Mouse (Mus musculus): Measurements from ENCODE around the gene Pltp. TPM values are rescaled to one million over a fixed set of nuclear protein-coding genes. Genes with fewer than 3 reads are reported as not detected.

Pltp gene
- polyA plus RNA-seq, 2 experiments: 7.6 to 8.4 TPM

GRCm38 (mm10) chr2:164861094-164861493, 3.6 kb upstream of the Pltp start:
- no peaks in the 10 kb centered on the region for H3K36me3 ChIP-seq (replicated peaks; ENCODE audit: control insufficient read depth, insufficient read depth, low read depth)
- H3K9ac ChIP-seq (replicated peaks): no peak overlapping the region
- ATAC-seq (ENCODE audit: insufficient read depth) (no peak), DNase-seq (ENCODE audit: low read depth in 3 of 3, low spot score in 3 of 3) (no peak)
- no peaks in the 10 kb centered on the region for H3K9me3 ChIP-seq (ENCODE audit: control insufficient read depth, low read length)
- 54% methylated on average over 4 of the region's 4 CpGs for WGBS (ENCODE audit: insufficient replicate concordance)
- no peak overlapping the region for H3K27ac ChIP-seq
- H3K4me2 ChIP-seq (ENCODE audit: low read depth): no peak overlapping the region
- no peak for TF ChIP-seq CTCF (IDR thresholded peaks at IDR 0.05; ENCODE audit: low read depth)
- TF ChIP-seq EP300 (IDR thresholded peaks at IDR 0.05; ENCODE audit: low read depth): no peak
- H3K4me3 ChIP-seq (ENCODE audit: insufficient read depth in 1 of 2, low read depth in 2 of 2, low read length in 2 of 2): no peak overlapping the region
- peaks cover 34% of the 10 kb centered on the region for H3K27me3 ChIP-seq (ENCODE audit: control insufficient read depth, insufficient read depth, low read length)
- H3K4me1 ChIP-seq (replicated peaks; ENCODE audit: control insufficient read depth in 2 of 2, insufficient read depth in 2 of 2, low read length in 1 of 2): peaks cover 0 to 7% of the 10 kb centered on the region in 2 experiments; a peak in 2 of 4 replicates

DNA sequence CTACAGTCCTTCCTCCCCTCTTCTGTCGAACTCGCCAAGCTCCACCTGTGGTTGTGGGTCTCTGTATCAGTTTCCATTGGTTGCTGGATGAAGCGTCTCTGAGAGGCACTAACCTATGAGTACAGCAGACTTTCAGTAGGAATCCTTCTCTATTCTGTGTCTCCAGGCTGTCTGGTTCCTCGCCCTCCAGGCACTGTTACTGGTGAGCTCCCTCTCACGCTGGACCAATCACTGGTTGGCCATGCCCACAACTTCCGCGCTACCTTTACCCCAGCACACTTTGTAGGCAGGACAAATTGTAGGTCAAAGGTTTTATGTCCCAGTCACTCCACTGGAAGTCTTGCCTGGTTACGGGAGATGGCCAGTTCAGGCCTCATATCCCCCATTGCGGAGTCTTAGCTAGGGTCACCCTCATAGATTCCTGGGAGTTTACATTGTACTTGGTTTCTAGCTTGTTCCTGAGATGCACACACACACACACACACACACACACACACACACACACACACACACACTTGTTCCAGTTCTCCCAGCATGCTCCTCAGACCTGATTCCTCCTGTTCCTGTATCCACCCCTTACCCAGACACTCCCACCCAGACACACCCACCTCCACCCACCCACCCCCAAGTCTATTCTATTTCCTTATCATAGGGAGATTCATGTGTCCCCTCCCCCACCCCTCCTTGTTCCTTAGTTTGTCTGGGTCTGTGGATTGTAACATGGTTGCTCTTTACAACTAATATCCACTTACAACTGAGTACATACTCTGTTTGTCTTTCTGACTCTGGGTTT, 2.3 kb upstream of the Pltp start:
- Histone ChIP-seq H3K4me2 (ENCODE audit: low read depth) (peak overlapping the region; percentile 18), H3K4me1 (replicated peaks; ENCODE audit: control insufficient read depth in 2 of 2, insufficient read depth in 2 of 2, low read length in 1 of 2) (peaks cover 0 to 6% of the 10 kb centered on the region in 2 experiments; a peak in 2 of 4 replicates), H3K4me3 (ENCODE audit: insufficient read depth in 1 of 2, low read depth in 2 of 2, low read length in 2 of 2) (no peak overlapping the region), H3K27ac (no peak overlapping the region), H3K9ac (replicated peaks) (no peak overlapping the region), H3K9me3 (ENCODE audit: control insufficient read depth, low read length) (no peaks in the 10 kb centered on the region), H3K27me3 (ENCODE audit: control insufficient read depth, insufficient read depth, low read length) (peaks cover 44% of the 10 kb centered on the region), H3K36me3 (replicated peaks; ENCODE audit: control insufficient read depth, insufficient read depth, low read depth) (no peaks in the 10 kb centered on the region)
- ATAC-seq (ENCODE audit: insufficient read depth) (peak; percentile 60), DNase-seq (ENCODE audit: low read depth in 3 of 3, low spot score in 3 of 3) (peak in 1 of 3 experiments; percentile 26)
- TF ChIP-seq EP300 (IDR thresholded peaks at IDR 0.05; ENCODE audit: low read depth) (no peak), CTCF (IDR thresholded peaks at IDR 0.05; ENCODE audit: low read depth) (no peak)
- 40% methylated on average over 9 of the region's 9 CpGs for WGBS (ENCODE audit: insufficient replicate concordance)

GRCm38 (mm10) chr2:164859155-164859554, 1.6 kb upstream of the Pltp start:
- no peak overlapping the region for H3K4me3 ChIP-seq (ENCODE audit: insufficient read depth in 1 of 2, low read depth in 2 of 2, low read length in 2 of 2)

DNA sequence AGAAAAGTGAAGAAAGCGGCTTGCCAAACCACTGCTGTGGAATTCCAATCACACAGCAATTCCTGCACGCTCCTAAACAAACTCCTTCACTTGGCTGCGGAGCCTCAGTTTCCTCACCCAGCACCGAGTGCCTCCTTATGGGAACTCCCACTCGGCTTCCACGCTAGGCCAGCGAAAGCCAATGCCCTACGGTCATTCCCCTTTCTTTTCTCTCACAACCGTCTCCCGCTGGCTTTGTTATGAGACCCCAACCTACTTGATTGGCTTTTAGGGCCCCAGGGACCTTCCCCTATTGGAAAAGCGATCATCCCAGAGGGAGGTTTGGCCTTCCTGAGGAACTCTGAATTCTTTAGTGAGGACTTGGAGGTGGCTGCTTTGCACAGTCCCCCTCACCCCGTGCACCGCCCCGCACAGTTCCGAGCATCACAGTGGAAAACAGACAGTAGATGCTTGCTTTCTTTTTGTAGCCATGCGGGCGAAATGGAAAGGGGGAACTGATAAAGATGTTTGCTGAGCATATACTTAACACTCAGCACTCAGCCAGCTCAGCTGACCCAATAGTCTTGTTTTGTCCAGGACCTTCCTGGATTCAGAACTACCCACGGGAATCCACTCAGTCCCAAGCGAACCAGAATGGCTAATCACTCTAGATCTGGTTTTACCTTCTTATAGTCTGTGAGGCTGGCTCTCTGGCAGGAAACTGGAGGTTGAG, 487 bp upstream of the Pltp start:
- H3K9me3 ChIP-seq (ENCODE audit: control insufficient read depth, low read length): no peaks in the 10 kb centered on the region
- ATAC-seq (ENCODE audit: insufficient read depth): no peak
- WGBS (ENCODE audit: insufficient replicate concordance): 8% methylated on average over 19 of the region's 19 CpGs

More at GRCm38 (mm10) chr2:164859155-164859554, 1.6 kb upstream of the Pltp start:
- peaks cover 0 to under 1% of the 10 kb centered on the region in 2 experiments; a peak in 2 of 4 replicates for H3K4me1 ChIP-seq (replicated peaks; ENCODE audit: control insufficient read depth in 2 of 2, insufficient read depth in 2 of 2, low read length in 1 of 2)
- no peak overlapping the region for H3K27ac ChIP-seq
- H3K9me3 ChIP-seq (ENCODE audit: control insufficient read depth, low read length): no peaks in the 10 kb centered on the region
- no peak for DNase-seq (ENCODE audit: low read depth in 3 of 3, low spot score in 3 of 3)
- H3K9ac ChIP-seq (replicated peaks): no peak overlapping the region
- H3K4me2 ChIP-seq (ENCODE audit: low read depth): peak overlapping the region; percentile 18
- H3K36me3 ChIP-seq (replicated peaks; ENCODE audit: control insufficient read depth, insufficient read depth, low read depth): no peaks in the 10 kb centered on the region
- no peak for TF ChIP-seq EP300 (IDR thresholded peaks at IDR 0.05; ENCODE audit: low read depth)
- no peak for TF ChIP-seq CTCF (IDR thresholded peaks at IDR 0.05; ENCODE audit: low read depth)
- no peak for ATAC-seq (ENCODE audit: insufficient read depth)
- 30% methylated on average over 2 of the region's 2 CpGs for WGBS (ENCODE audit: insufficient replicate concordance)
- H3K27me3 ChIP-seq (ENCODE audit: control insufficient read depth, insufficient read depth, low read length): peaks cover 45% of the 10 kb centered on the region

More for the DNA sequence above, 487 bp upstream of the Pltp start:
- peak overlapping the region in 1 of 2 experiments; percentile 39; a peak in 2 of 4 replicates for H3K4me3 ChIP-seq (ENCODE audit: insufficient read depth in 1 of 2, low read depth in 2 of 2, low read length in 2 of 2)
- peak overlapping the region; percentile 49 for H3K4me2 ChIP-seq (ENCODE audit: low read depth)
- no peak overlapping the region for H3K27ac ChIP-seq
- no peak for DNase-seq (ENCODE audit: low read depth in 3 of 3, low spot score in 3 of 3)
- TF ChIP-seq EP300 (IDR thresholded peaks at IDR 0.05; ENCODE audit: low read depth) (no peak), CTCF (IDR thresholded peaks at IDR 0.05; ENCODE audit: low read depth) (no peak)
- H3K27me3 ChIP-seq (ENCODE audit: control insufficient read depth, insufficient read depth, low read length): peaks cover 45% of the 10 kb centered on the region
- no peak overlapping the region for H3K9ac ChIP-seq (replicated peaks)
- H3K4me1 ChIP-seq (replicated peaks; ENCODE audit: control insufficient read depth in 2 of 2, insufficient read depth in 2 of 2, low read length in 1 of 2): no peaks in the 10 kb centered on the region; a peak in 2 of 4 replicates
- H3K36me3 ChIP-seq (replicated peaks; ENCODE audit: control insufficient read depth, insufficient read depth, low read depth): no peaks in the 10 kb centered on the region

Data from liver, embryonic 14.5 days (tissue).